In the genomic region with DNA sequence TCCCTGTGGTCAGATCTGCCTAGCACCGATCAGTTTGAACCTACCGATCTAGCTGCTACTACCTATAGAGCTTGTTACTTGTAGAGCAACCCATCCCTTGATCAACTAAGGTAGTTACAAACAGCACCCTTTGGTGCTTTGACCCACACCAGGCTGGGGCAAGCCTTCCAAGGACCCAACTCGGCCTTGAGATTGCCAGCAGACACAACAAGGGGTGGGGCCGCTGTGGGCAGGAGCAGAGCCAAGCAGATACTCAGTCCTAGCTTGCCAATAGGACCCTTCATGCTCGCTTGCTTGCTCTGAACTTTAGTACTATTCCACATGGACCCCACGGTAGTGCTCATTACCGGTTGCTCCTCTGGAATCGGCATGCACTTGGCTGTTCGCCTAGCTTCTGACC, we compare ENCODE assay signal across 25 mouse cellular contexts. TPM values are rescaled to one million over a fixed set of nuclear protein-coding genes. Genes with fewer than 3 reads are reported as not detected.
A peak's percentile ranks its signal among the peaks of the same experiment; 100 is the strongest.
DNase-seq lines count a peak whose midpoint lies in the region; ATAC-seq and TF ChIP-seq lines count a peak whose summit lies in the region.
"Had no signal": no experiment of that assay in that cellular context is flagged by ENCODE, and none has a peak within 500 bp of the region (broad histone marks: within the 10 kb centered on the region; RNA-seq: fewer than 3 reads in every experiment).

Gene Hsd17b1 (plus strand): TSS at position 291 of the 400 bp plus-strand sequence.

- H3K36me3 ChIP-seq in hindbrain, embryonic 13.5 days: peaks cover 9% of the 10 kb centered on the region; the same call in 1 of the 2 replicates
- H3K36me3 ChIP-seq in hindbrain, embryonic 14.5 days (replicated peaks; ENCODE audit: control insufficient read depth, insufficient read depth): peaks cover 6% of the 10 kb centered on the region; the same call in 1 of the 2 replicates
- H3K36me3 ChIP-seq in limb, embryonic 14.5 days (ENCODE audit: control insufficient read depth, insufficient read depth, low read length): no peaks in the 10 kb centered on the region
- H3K36me3 ChIP-seq: liver, embryonic 15.5 days had no signal

- DNase-seq in adrenal gland, adult 8-10 months: peak; percentile 19
- no peak for DNase-seq in adrenal gland, adult 18-20 months (ENCODE audit: low spot score in 2 of 2)
- DNase-seq in hindbrain, embryonic 14.5 days (ENCODE audit: low spot score): no peak
- peak; percentile 76 for DNase-seq in ovary, postnatal 36 days (ENCODE audit: low spot score)
- no peak for DNase-seq in ovary, postnatal 10 days (ENCODE audit: low spot score)
- DNase-seq in limb, embryonic 14.5 days (ENCODE audit: low spot score): no peak
- DNase-seq: adrenal gland, postnatal 14 days; cerebellum, adult 11 months; cerebellum, adult 9-11 months; gastrocnemius, postnatal 14 days; heart, adult 2 months; kidney, adult 11 months; kidney, postnatal 10 days; right cerebral cortex, postnatal 14 days; thymus, postnatal 36 days had no signal

- ATAC-seq in hindbrain, embryonic 13.5 days (ENCODE audit: low FRiP score): no peak
- ATAC-seq in hindbrain, embryonic 14.5 days (ENCODE audit: low FRiP score): no peak
- ATAC-seq in limb, embryonic 14.5 days (ENCODE audit: low FRiP score, low read depth): no peak
- ATAC-seq in frontal cortex, adult (ENCODE audit: low TSS enrichment): no peak
- ATAC-seq: forebrain, embryonic 16.5 days had no signal

- WGBS in hindbrain, embryonic 13.5 days: 70% methylated on average over 9 of the region's 9 CpGs
- WGBS in hindbrain, embryonic 14.5 days: 71% methylated on average over 9 of the region's 9 CpGs
- WGBS in limb, embryonic 14.5 days: 66% methylated on average over 9 of the region's 9 CpGs

- H3K4me1 ChIP-seq in hindbrain, embryonic 13.5 days (replicated peaks): peaks cover 17% of the 10 kb centered on the region
- peaks cover 9% of the 10 kb centered on the region for H3K4me1 ChIP-seq in hindbrain, embryonic 14.5 days (replicated peaks; ENCODE audit: control insufficient read depth, insufficient read depth, low read length)
- H3K4me1 ChIP-seq in limb, embryonic 14.5 days (ENCODE audit: control insufficient read depth, insufficient read depth, low read length): peaks cover 3% of the 10 kb centered on the region; the same call in 1 of the 2 replicates

- H3K4me2 ChIP-seq in hindbrain, embryonic 13.5 days: no peak within 1 kb of the TSS
- H3K4me2 ChIP-seq in hindbrain, embryonic 14.5 days (replicated peaks): no peak within 1 kb of the TSS
- H3K4me2 ChIP-seq in limb, embryonic 14.5 days (replicated peaks; ENCODE audit: low read depth, low read length, severe bottlenecking): no peak within 1 kb of the TSS

- peaks cover 55% of the 10 kb centered on the region for H3K27me3 ChIP-seq in hindbrain, embryonic 13.5 days
- peaks cover 47% of the 10 kb centered on the region for H3K27me3 ChIP-seq in hindbrain, embryonic 14.5 days (ENCODE audit: control insufficient read depth, insufficient read depth, low read length)
- H3K27me3 ChIP-seq in limb, embryonic 14.5 days (ENCODE audit: control insufficient read depth, insufficient read depth, low read length): peaks cover 34% of the 10 kb centered on the region

- H3K9me3 ChIP-seq in hindbrain, embryonic 13.5 days: no peaks in the 10 kb centered on the region
- H3K9me3 ChIP-seq in hindbrain, embryonic 14.5 days (ENCODE audit: control insufficient read depth, low read length): no peaks in the 10 kb centered on the region
- H3K9me3 ChIP-seq in limb, embryonic 14.5 days (ENCODE audit: control insufficient read depth, low read length): no peaks in the 10 kb centered on the region
- H3K9me3 ChIP-seq: forebrain, embryonic 10.5 days; G1E; liver, embryonic 15.5 days; midbrain, embryonic 10.5 days had no signal

- H3K4me3 ChIP-seq in hindbrain, embryonic 13.5 days: peak within 1 kb of the TSS; percentile 15; the same call in 1 of the 2 replicates
- H3K4me3 ChIP-seq in hindbrain, embryonic 14.5 days (replicated peaks; ENCODE audit: low read length): no peak within 1 kb of the TSS
- H3K4me3 ChIP-seq in limb, embryonic 14.5 days (replicated peaks; ENCODE audit: low read length): 0 out of 2 replicates have a peak within 1 kb of the TSS, but pooled peaks have one; percentile 15
- H3K4me3 ChIP-seq: heart, adult 2 months had no signal

- no peak within 1 kb of the TSS for H3K27ac ChIP-seq in hindbrain, embryonic 13.5 days
- H3K27ac ChIP-seq in hindbrain, embryonic 14.5 days: no peak within 1 kb of the TSS
- no peak within 1 kb of the TSS for H3K27ac ChIP-seq in limb, embryonic 14.5 days (replicated peaks; ENCODE audit: low read depth, low read length)
- H3K27ac ChIP-seq: forebrain, embryonic 10.5 days; heart, adult 2 months; layer of hippocampus, adult 2 months; liver, embryonic 15.5 days; midbrain, embryonic 10.5 days had no signal

- no peak for TF ChIP-seq POLR2A in limb, embryonic 14.5 days (IDR thresholded peaks at IDR 0.05; ENCODE audit: borderline replicate concordance, extremely low read depth, insufficient read depth, insufficient read length)

- no peak within 1 kb of the TSS for H3K9ac ChIP-seq in hindbrain, embryonic 13.5 days
- no peak within 1 kb of the TSS for H3K9ac ChIP-seq in hindbrain, embryonic 14.5 days
- no peak within 1 kb of the TSS for H3K9ac ChIP-seq in limb, embryonic 14.5 days (ENCODE audit: low read depth, low read length, severe bottlenecking)
- H3K9ac ChIP-seq: liver, embryonic 15.5 days had no signal

RNA-seq across cellular contexts. Expression of gene Hsd17b1, which starts in this region (rescaled TPM):
- total RNA-seq in adrenal gland, adult 8-10 months (2022): 1 to 10 TPM; 1.7 to 2.4 (median 2.0) TPM
- total RNA-seq in adrenal gland, adult 18-20 months (2021): 1 to 10 TPM; 1.2 to 2.0 TPM
- 0.49 TPM in 1 of 2 replicates, not detected in the other for polyA plus RNA-seq in hindbrain, embryonic 13.5 days (2015; fragmentation: Nextera tagmentation; extraction: Ambion mirVana)
- polyA plus RNA-seq in hindbrain, embryonic 14.5 days (2014; fragmentation: Nextera tagmentation; extraction: Ambion mirVana): 0.31 TPM in 1 of 2 replicates, not detected in the other
- polyA plus RNA-seq in limb, embryonic 14.5 days (2012; rRNA removed): 0.23 and 0.42 TPM in 2 replicates
- polyA plus RNA-seq in limb, embryonic 14.5 days (2014; fragmentation: Nextera tagmentation; extraction: Ambion mirVana): not detected in 2 replicates
- polyA plus RNA-seq: hindbrain, embryonic 11.5 days; midbrain, embryonic 10.5 days; midbrain, postnatal 0 days had no signal

Comparison
In these comparisons a context has a peak if more than half of its experiments do, and no peak if none do; other contexts are left out.
1. DNase-seq: peak in adrenal gland, adult 8-10 months (single experiment) and ovary, postnatal 36 days (single experiment); none in adrenal gland, adult 18-20 months (0 of 2), hindbrain, embryonic 14.5 days (single experiment), ovary, postnatal 10 days (single experiment) and limb, embryonic 14.5 days (single experiment).